Mouse (Mus musculus): ENCODE measurements around the gene Myh13.
A peak's percentile ranks its signal among the peaks of the same experiment; 100 is the strongest.

The Myh13 gene

GRCm38 (mm10) chr11:67321358-67321757 is at the start of gene Myh13:
Gene Myh13 (plus strand): TSS chr11:67321658.
- no peak for DNase-seq (ENCODE audit: extremely low spot score)

- no peak for DNase-seq (ENCODE audit: extremely low spot score)
Observed at GRCm38 (mm10) chr11:67276601-67277174, 44.8 kb upstream of the Myh13 start, which contains the start of gene Myh8. Gene Myh8 (plus strand): TSS chr11:67277124.

- no peak for DNase-seq (ENCODE audit: extremely low spot score)
Observed at GRCm38 (mm10) chr11:67293440-67293839, 28.0 kb upstream of the Myh13 start.

GRCm38 (mm10) chr11:67313733-67314452 is 7.6 kb upstream of the Myh13 start:
- DNase-seq (ENCODE audit: extremely low spot score) = peak; percentile 9

GRCm38 (mm10) chr11:67326536-67326935 is 5.1 kb downstream of the Myh13 start:
- no peak for DNase-seq (ENCODE audit: extremely low spot score)

- DNase-seq (ENCODE audit: extremely low spot score) = no peak
Observed at GRCm38 (mm10) chr11:67344556-67344955, 23.1 kb downstream of the Myh13 start.

GRCm38 (mm10) chr11:67345186-67345855 is 23.9 kb downstream of the Myh13 start:
- no peak for DNase-seq (ENCODE audit: extremely low spot score)

GRCm38 (mm10) chr11:67345856-67346236 is 24.4 kb downstream of the Myh13 start:
- DNase-seq (ENCODE audit: extremely low spot score) = no peak

- DNase-seq (ENCODE audit: extremely low spot score) = peak; percentile 68
Observed at GRCm38 (mm10) chr11:67350153-67350768, 28.8 kb downstream of the Myh13 start.

- DNase-seq (ENCODE audit: extremely low spot score) = no peak
Observed at GRCm38 (mm10) chr11:67353011-67353410, 31.6 kb downstream of the Myh13 start.

GRCm38 (mm10) chr11:67358031-67358430 is 36.6 kb downstream of the Myh13 start:
- DNase-seq (ENCODE audit: extremely low spot score) = no peak

- DNase-seq (ENCODE audit: extremely low spot score) = no peak
Observed at GRCm38 (mm10) chr11:67362236-67362635, 40.8 kb downstream of the Myh13 start.

- DNase-seq (ENCODE audit: extremely low spot score) = no peak
Observed at GRCm38 (mm10) chr11:67364551-67364950, 43.1 kb downstream of the Myh13 start.

- DNase-seq (ENCODE audit: extremely low spot score) = no peak
Observed at GRCm38 (mm10) chr11:67364986-67365721, 43.7 kb downstream of the Myh13 start.

- no peak for DNase-seq (ENCODE audit: extremely low spot score)
Observed at GRCm38 (mm10) chr11:67366936-67367335, 45.5 kb downstream of the Myh13 start.

GRCm38 (mm10) chr11:67373333-67373732 is 51.9 kb downstream of the Myh13 start:
- DNase-seq (ENCODE audit: extremely low spot score) = peak; percentile 14

- DNase-seq (ENCODE audit: extremely low spot score) = peak; percentile 47
Observed at GRCm38 (mm10) chr11:67376308-67376707, 54.9 kb downstream of the Myh13 start.

GRCm38 (mm10) chr11:67379703-67380510 is 58.4 kb downstream of the Myh13 start:
- DNase-seq (ENCODE audit: extremely low spot score) = peak; percentile 55

GRCm38 (mm10) chr11:67381833-67382232 is 60.4 kb downstream of the Myh13 start:
- no peak for DNase-seq (ENCODE audit: extremely low spot score)

- no peak for DNase-seq (ENCODE audit: extremely low spot score)
Observed at GRCm38 (mm10) chr11:67384653-67385052, 63.2 kb downstream of the Myh13 start.

All from embryo, embryonic 9.5 days (tissue).